Mouse (Mus musculus) liver, adult 2 months (tissue): Measurements from ENCODE around the gene Ltb.

Source experiments
- CTCF ChIP-seq: fragments of 200-500 bp; IDR thresholded peaks from 2 replicates; pipeline ENCODE4 v1.5.1; 2011; ENCODE audit warnings: low read depth, low read length, control low read depth
- POLR2A ChIP-seq: fragments of 200-500 bp; IDR thresholded peaks from 2 replicates; pipeline ENCODE4 v1.6.1; 2011; ENCODE audit warnings: low read length, control low read depth; ENCODE audit not compliant: insufficient read depth; ENCODE audit errors: extremely low read depth

DNA sequence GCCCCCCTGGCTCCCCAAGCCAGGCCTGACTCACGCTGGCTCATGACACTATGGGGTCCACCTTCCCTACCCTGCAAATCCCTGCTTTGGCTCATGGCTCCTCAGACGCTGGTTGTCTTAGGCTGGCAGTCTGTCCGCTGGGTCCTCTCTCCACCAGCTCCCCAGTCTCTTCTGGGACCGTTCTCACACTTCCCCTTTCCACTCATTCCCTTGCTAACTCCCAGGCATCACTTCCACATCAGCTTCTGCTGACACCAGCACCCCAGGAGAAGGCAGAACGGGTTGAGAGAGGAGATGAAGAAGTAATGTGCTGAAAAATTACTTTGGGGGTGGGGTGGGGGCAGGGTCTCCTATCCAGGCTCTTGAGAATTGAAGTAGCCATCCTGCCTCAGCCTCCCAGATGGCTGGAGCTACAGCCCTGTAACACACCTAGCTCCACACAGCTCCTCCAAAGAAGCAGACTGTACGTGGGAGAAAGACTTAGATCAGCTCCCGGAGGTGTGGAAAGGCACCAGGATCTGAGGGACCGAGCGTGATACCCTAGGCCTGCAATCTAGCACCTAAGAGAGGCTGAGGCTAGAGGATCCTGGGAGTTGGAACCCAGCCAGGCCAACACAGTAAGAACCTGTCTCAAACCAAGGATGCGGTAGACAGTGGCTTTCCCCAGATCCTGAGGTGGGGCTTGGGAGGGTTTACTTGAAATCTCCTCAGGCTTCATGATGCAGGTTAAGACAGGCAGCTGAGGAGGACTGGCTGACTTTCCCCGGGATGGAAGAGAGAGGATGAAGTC lies 21.6 kb upstream of the Ltb start:
- TF ChIP-seq CTCF (no peak), POLR2A (no peak)
